Mouse (Mus musculus) embryonic facial prominence, embryonic 11.5 days (tissue): ENCODE measurements around the gene Nup210. TPM values are rescaled to one million over a fixed set of nuclear protein-coding genes. Genes with fewer than 3 reads are reported as not detected.

Experiments
- ATAC-seq: fragments of 200-750 bp; cut with Nextera tagmentation; replicated peaks from 2 replicates; pipeline ENCODE4 v1.8.0; 2017; ENCODE audit warnings: low read depth; ENCODE audit not compliant: insufficient number of reproducible peaks, low FRiP score, low TSS enrichment
- DNase-seq: peaks from one replicate; pipeline ENCODE4 v3.0.0-alpha.2; 2015; ENCODE audit warnings: low spot score
- H3K27ac ChIP-seq: fragments of 300-500 bp; sonication (generic); replicated peaks from 2 replicates; pipeline ENCODE4 v1.5.1; 2014; ENCODE audit warnings: mild to moderate bottlenecking, low read depth, low read length, control low read depth
- H3K27me3 ChIP-seq: fragments of 300-500 bp; sonication (generic); 2 replicates; pipeline ENCODE4 v1.6.1; 2014; ENCODE audit warnings: mild to moderate bottlenecking, low read length, moderate library complexity, mixed read lengths; ENCODE audit not compliant: control insufficient read depth, insufficient read depth
- H3K36me3 ChIP-seq: fragments of 300-500 bp; sonication (generic); replicated peaks from 2 replicates; pipeline ENCODE4 v1.6.1; 2014; ENCODE audit warnings: low read depth, mild to moderate bottlenecking, low read length, moderate library complexity, mixed read lengths; ENCODE audit not compliant: control insufficient read depth, insufficient read depth
- H3K4me1 ChIP-seq: fragments of 300-500 bp; sonication (generic); 2 replicates; pipeline ENCODE4 v1.6.1; 2014; ENCODE audit warnings: low read length, mixed read lengths; ENCODE audit not compliant: control insufficient read depth, insufficient read depth
- H3K4me2 ChIP-seq: fragments of 300-500 bp; sonication (generic); 2 replicates; pipeline ENCODE4 v1.6.1; 2014; ENCODE audit warnings: low read depth, mild to moderate bottlenecking, control low read depth, low read length, moderate library complexity
- H3K4me3 ChIP-seq: fragments of 300-500 bp; sonication (generic); 2 replicates; pipeline ENCODE4 v1.5.1; 2014; ENCODE audit warnings: low read depth, low read length, control low read depth
- H3K9ac ChIP-seq: fragments of 300-500 bp; sonication (generic); replicated peaks from 2 replicates; pipeline ENCODE4 v1.6.1; 2014; ENCODE audit warnings: mild to moderate bottlenecking, control low read depth, low read length
- H3K9me3 ChIP-seq: fragments of 300-500 bp; sonication (generic); replicated peaks from 2 replicates; pipeline ENCODE4 v1.6.1; 2016; ENCODE audit warnings: mild to moderate bottlenecking, low read length, inconsistent platforms, mixed read lengths; ENCODE audit not compliant: control insufficient read depth
- WGBS: fragments of 180-500 bp; shearing (Covaris S2); extraction: QIAGEN DNeasy Blood & Tissue Kit; methylation state at CpG from one replicate; pipeline ENCODE4 v1.1.7; 2014; 5-methylcytosine and 5-hydroxymethylcytosine counted together
- polyA plus RNA-seq: library from polyadenylated mRNA; unstranded; fragments of >200 nt; fragmentation: Nextera tagmentation; extraction: Ambion mirVana; gene quantifications from 2 replicates; pipeline ENCODE4 v1.2.1, GENCODE M21; 2014

The Nup210 gene
- polyA plus RNA-seq, 1 experiment from 2014 or later, result 8.9 TPM

GRCm38 (mm10) chr6:91004157-91004556 lies 112.5 kb downstream of the Nup210 start:
- H3K4me3 ChIP-seq, result no peak overlapping the region
- DNase-seq, result no peak
- ATAC-seq, result no peak
- H3K9ac ChIP-seq, result no peak overlapping the region
- H3K4me1 ChIP-seq, result peaks cover 3% of the 10 kb centered on the region; the same call in 1 of the 2 replicates
- no peaks in the 10 kb centered on the region for H3K9me3 ChIP-seq
- no peaks in the 10 kb centered on the region for H3K36me3 ChIP-seq
- no peaks in the 10 kb centered on the region for H3K27me3 ChIP-seq
- WGBS, result 89% methylated on average over 2 of the region's 2 CpGs
- H3K27ac ChIP-seq, result no peak overlapping the region
- H3K4me2 ChIP-seq, result no peak overlapping the region

DNA sequence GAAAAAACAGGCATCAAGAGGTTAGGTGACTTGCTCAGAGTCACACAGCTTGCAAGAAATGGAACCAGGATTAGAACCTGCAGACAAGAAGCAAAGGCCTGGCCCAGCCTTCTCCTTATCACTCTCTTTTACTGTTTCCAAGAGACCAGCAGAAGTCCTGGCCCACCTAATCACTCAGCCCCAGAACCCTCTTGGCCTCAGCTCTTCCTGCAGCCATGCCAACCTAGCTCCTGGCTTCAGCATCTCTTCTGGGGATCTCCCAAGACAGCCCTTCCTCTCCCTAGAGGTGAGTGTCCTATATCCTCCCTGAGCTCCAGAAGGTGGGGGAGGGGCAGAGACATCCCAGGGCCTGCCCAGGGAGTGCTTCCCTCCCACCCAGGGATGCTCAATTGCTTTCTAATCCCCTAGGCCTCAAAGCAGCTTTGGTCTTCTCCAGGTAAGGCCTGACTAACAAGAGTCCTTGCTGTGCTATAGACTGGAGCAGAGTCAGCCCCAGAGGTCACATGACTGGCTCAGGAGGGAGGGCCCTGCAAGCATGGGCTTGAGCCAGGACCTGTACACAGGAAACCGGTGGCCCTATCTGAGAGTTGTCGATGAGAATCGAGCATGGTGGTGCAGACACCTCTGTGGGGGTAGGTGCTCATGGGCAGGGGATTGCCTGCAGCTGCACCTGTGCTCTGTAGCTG lies 113.2 kb downstream of the Nup210 start:
- DNase-seq (no peak), ATAC-seq (peak; percentile 69; the same call in 1 of the 2 replicates)
- Histone ChIP-seq H3K4me1 (peaks cover 3% of the 10 kb centered on the region; the same call in 1 of the 2 replicates), H3K9ac (no peak overlapping the region), H3K36me3 (no peaks in the 10 kb centered on the region), H3K27ac (no peak overlapping the region), H3K27me3 (no peaks in the 10 kb centered on the region), H3K4me3 (no peak overlapping the region), H3K9me3 (no peaks in the 10 kb centered on the region), H3K4me2 (no peak overlapping the region)
- WGBS, result 23% methylated on average over 3 of the region's 3 CpGs

- ATAC-seq, result no peak
- no peak overlapping the region for H3K4me2 ChIP-seq
Observed at GRCm38 (mm10) chr6:91001566-91001965, 115.1 kb downstream of the Nup210 start.

DNA sequence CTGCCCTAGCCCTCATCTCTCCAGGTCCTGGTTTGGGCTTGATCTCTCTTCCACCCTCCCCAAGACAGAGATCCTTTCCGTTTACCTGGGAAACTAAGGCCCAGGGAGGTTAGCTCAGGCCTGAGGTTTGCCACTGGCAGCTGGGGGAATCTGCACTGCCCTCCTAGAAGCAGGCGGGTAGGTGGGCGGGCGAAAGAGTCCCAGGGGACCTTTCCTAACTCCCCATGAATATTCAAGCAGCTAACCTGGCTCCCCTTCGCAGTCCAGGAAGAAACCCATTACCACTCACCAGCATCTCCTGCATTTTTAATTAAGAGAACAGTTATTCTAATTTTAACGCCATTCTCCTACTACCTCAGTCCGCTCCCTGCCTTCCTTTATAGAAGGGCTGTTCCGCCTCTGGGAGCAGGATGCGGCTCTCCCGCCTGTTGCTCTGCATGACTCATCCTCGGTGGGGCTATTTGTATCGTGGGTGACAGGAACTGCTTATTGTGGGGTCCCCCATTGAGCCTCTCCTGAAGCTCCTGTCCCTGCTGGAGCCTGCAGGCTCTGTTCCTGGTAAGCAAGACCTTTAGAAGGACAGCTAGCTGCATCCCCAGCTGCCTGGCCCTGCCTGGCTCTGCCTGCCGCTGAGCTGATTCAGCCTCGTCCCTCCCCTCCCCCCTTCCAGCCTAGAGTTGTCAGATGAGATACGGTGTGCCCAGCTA lies 115.7 kb downstream of the Nup210 start:
- H3K4me2 ChIP-seq, result peak overlapping the region; percentile 2; the same call in 1 of the 2 replicates
- H3K36me3 ChIP-seq, result no peaks in the 10 kb centered on the region
- WGBS, result 9% methylated on average over 15 of the region's 15 CpGs
- H3K4me3 ChIP-seq, result no peak overlapping the region
- H3K9me3 ChIP-seq, result no peaks in the 10 kb centered on the region
- no peak overlapping the region for H3K27ac ChIP-seq
- H3K27me3 ChIP-seq, result no peaks in the 10 kb centered on the region
- H3K9ac ChIP-seq, result no peak overlapping the region; the same call in 1 of the 2 replicates
- H3K4me1 ChIP-seq, result peaks cover 3% of the 10 kb centered on the region; the same call in 1 of the 2 replicates
- peak; percentile 41 for DNase-seq
- no peak for ATAC-seq

More at GRCm38 (mm10) chr6:91001566-91001965, 115.1 kb downstream of the Nup210 start:
- no peak for DNase-seq
- Histone ChIP-seq H3K9ac (no peak overlapping the region), H3K27ac (no peak overlapping the region), H3K4me1 (peaks cover 3% of the 10 kb centered on the region; the same call in 1 of the 2 replicates), H3K27me3 (no peaks in the 10 kb centered on the region), H3K36me3 (no peaks in the 10 kb centered on the region), H3K4me3 (no peak overlapping the region), H3K9me3 (no peaks in the 10 kb centered on the region)
- 35% methylated on average over 7 of the region's 7 CpGs for WGBS

DNA sequence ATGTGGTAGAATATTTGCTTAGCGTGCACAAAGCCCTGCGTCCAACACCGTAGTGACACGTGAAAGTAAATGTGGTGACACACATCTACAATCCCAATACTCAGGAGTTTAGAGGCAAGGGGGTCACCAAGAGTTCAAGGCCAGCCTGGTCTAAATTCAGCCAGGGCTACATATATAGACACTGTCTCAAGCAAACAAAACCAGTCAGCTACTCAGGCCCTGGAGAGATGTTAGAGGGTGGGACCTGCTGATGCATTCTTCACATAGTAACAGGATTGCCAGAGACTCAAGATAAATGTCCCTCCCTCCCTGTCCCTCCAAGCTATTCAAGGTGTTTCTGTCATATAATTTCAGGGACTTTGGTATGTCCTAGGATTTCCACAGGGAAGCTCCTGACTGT lies 117.5 kb downstream of the Nup210 start:
- Histone ChIP-seq H3K36me3 (no peaks in the 10 kb centered on the region), H3K27me3 (no peaks in the 10 kb centered on the region), H3K4me3 (no peak overlapping the region), H3K27ac (no peak overlapping the region), H3K4me2 (no peak overlapping the region), H3K9me3 (no peaks in the 10 kb centered on the region), H3K4me1 (peaks cover 3% of the 10 kb centered on the region; the same call in 1 of the 2 replicates), H3K9ac (no peak overlapping the region)
- no peak for ATAC-seq
- DNase-seq, result no peak
- 93% methylated on average over 4 of the region's 4 CpGs for WGBS

DNA sequence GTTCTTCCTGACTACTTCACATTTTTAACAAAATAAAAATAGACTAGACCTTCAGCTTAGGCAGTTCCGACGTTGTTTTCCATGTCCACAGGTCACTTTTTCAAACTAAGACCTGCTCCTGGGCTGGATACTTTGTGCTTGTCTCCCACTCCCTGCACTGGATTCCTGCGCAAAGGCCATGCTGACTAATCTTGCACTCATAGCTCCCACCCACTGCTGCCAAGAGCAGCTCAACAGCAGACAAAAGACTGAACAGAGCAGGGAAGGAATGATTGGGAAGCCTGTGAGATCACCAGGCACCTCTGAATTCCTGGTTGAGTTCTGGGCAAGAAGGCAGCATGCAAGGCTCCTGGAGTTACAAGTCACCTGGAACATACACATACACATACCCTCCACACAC lies 119.6 kb downstream of the Nup210 start:
- Histone ChIP-seq H3K4me1 (peaks cover 3% of the 10 kb centered on the region; the same call in 1 of the 2 replicates), H3K4me3 (no peak overlapping the region), H3K36me3 (no peaks in the 10 kb centered on the region), H3K9ac (no peak overlapping the region), H3K27ac (no peak overlapping the region), H3K27me3 (no peaks in the 10 kb centered on the region), H3K9me3 (no peaks in the 10 kb centered on the region), H3K4me2 (no peak overlapping the region)
- WGBS, result 96% methylated on average over 3 of the region's 3 CpGs
- ATAC-seq (no peak), DNase-seq (no peak)

DNA sequence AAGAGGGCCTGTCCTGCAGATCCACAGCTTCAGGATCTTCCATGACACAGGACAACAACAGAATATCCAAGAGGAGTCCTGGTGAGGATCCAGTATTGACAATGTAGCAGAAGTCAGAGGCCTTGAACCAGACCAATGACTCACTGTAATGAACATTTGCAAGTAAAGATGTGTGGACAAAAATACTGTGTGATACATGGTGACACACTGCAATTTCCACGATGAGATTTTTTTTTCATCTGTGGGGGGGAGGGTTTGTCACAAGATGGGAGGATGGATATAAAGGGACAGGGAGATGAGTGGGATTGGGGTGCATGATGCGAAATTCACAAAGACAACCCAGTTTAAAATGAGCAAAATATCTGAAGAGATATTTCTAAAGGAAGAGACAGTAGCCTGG lies 120.4 kb downstream of the Nup210 start:
- ATAC-seq (no peak), DNase-seq (no peak)
- Histone ChIP-seq H3K4me2 (no peak overlapping the region), H3K4me3 (no peak overlapping the region), H3K36me3 (no peaks in the 10 kb centered on the region), H3K27ac (no peak overlapping the region), H3K27me3 (no peaks in the 10 kb centered on the region), H3K9me3 (no peaks in the 10 kb centered on the region), H3K4me1 (peaks cover 3% of the 10 kb centered on the region; the same call in 1 of the 2 replicates), H3K9ac (no peak overlapping the region)
- WGBS, result 88% methylated on average over 2 of the region's 2 CpGs
